Mouse (Mus musculus) lung, adult 18-20 months (tissue): ENCODE measurements around the gene Immp2l.
A peak's percentile ranks its signal among the peaks of the same experiment; 100 is the strongest.

Source experiments
- DNase-seq, 2 experiments: peaks; one replicate each; pipeline ENCODE4 v3.0.0; 2022; ENCODE audit warnings: mixed read lengths in 2 of 2

The Immp2l gene

GRCm38 (mm10) chr12:41438446-41438845, 414.6 kb downstream of the Immp2l start:
- peak; percentile 8 to 26 for DNase-seq

GRCm38 (mm10) chr12:41468374-41468991, 444.6 kb downstream of the Immp2l start:
- no peak for DNase-seq

GRCm38 (mm10) chr12:41469096-41469801, 445.4 kb downstream of the Immp2l start:
- no peak for DNase-seq

- DNase-seq, result no peak
Measured at GRCm38 (mm10) chr12:41481486-41481885, 457.6 kb downstream of the Immp2l start.

GRCm38 (mm10) chr12:41483091-41483592, 459.3 kb downstream of the Immp2l start:
- no peak for DNase-seq

- no peak for DNase-seq
Measured at GRCm38 (mm10) chr12:41483593-41484451, 459.9 kb downstream of the Immp2l start.

- DNase-seq, result no peak
Measured at GRCm38 (mm10) chr12:41484689-41485511, 461.0 kb downstream of the Immp2l start.

- DNase-seq, result peak; percentile 32 to 55
Measured at GRCm38 (mm10) chr12:41485512-41486215, 461.8 kb downstream of the Immp2l start.

- DNase-seq, result no peak
Measured at GRCm38 (mm10) chr12:41486331-41486730, 462.4 kb downstream of the Immp2l start, which contains the start of gene Lrrn3. TSS of gene Lrrn3 (minus strand) at chr12:41486431.

- DNase-seq, result peak in 1 of 2 experiments; percentile 20
Measured at GRCm38 (mm10) chr12:41487005-41487404, 463.1 kb downstream of the Immp2l start.

- peak in 1 of 2 experiments; percentile 14 for DNase-seq
Measured at GRCm38 (mm10) chr12:41494620-41495019, 470.7 kb downstream of the Immp2l start.

- no peak for DNase-seq
Measured at GRCm38 (mm10) chr12:41500049-41500820, 476.3 kb downstream of the Immp2l start.

- DNase-seq, result no peak
Measured at GRCm38 (mm10) chr12:41508610-41509009, 484.7 kb downstream of the Immp2l start.

- DNase-seq, result no peak
Measured at GRCm38 (mm10) chr12:41510588-41510987, 486.7 kb downstream of the Immp2l start.

- DNase-seq, result no peak
Measured at GRCm38 (mm10) chr12:41518897-41519296, 495.0 kb downstream of the Immp2l start.

GRCm38 (mm10) chr12:41520326-41520725, 496.4 kb downstream of the Immp2l start:
- no peak for DNase-seq

GRCm38 (mm10) chr12:41521671-41522070, 497.8 kb downstream of the Immp2l start:
- no peak for DNase-seq

- DNase-seq, result no peak
Measured at GRCm38 (mm10) chr12:41526688-41527087, 502.8 kb downstream of the Immp2l start.

GRCm38 (mm10) chr12:41528410-41528809, 504.5 kb downstream of the Immp2l start:
- no peak for DNase-seq

- no peak for DNase-seq
Measured at GRCm38 (mm10) chr12:41539989-41540388, 516.1 kb downstream of the Immp2l start.

GRCm38 (mm10) chr12:41551578-41551977, 527.7 kb downstream of the Immp2l start:
- DNase-seq, result no peak
